Mouse (Mus musculus) inflammation-experienced regulatory T-cells, adult 6 months (primary cell): ENCODE data around the gene Scaf11. TPM values are rescaled to one million over a fixed set of nuclear protein-coding genes. Genes with fewer than 3 reads are reported as not detected.
A peak's percentile ranks its signal among the peaks of the same experiment; 100 is the strongest.
"Not testable (repeated sequence)": the region's sequence is repeated elsewhere in the genome, so short reads cannot be mapped to it uniquely, and the experiment has no call there.

Source experiments
- ATAC-seq: one replicate; pipeline ENCODE4 v1.8.0; 2017
- polyA plus RNA-seq, 3 experiments: library from polyadenylated mRNA; unstranded; fragments of 100-300 nt; shearing (Covaris generic); gene quantifications; one replicate each; pipeline ENCODE4 v1.2.1; 2017

Gene Scaf11
- 10 to 100 TPM; 45.4 to 51.8 (median 48.2) TPM for polyA plus RNA-seq

GRCm38 (mm10) chr15:96460730-96461540 is at the start of gene Scaf11:
Gene Scaf11, minus strand, starts transcription at chr15:96460843.
- peak; percentile 78 for ATAC-seq

- peak; percentile 43 for ATAC-seq
These were observed 46.6 kb upstream of the Scaf11 start for GRCm38 (mm10) chr15:96507097-96507840.

- ATAC-seq, result no peak
These were observed 37.0 kb upstream of the Scaf11 start for GRCm38 (mm10) chr15:96497646-96498045.

GRCm38 (mm10) chr15:96494279-96494678 is 33.6 kb upstream of the Scaf11 start:
- ATAC-seq, result no peak

- no peak for ATAC-seq
These were observed 32.9 kb upstream of the Scaf11 start for GRCm38 (mm10) chr15:96493573-96493972.

GRCm38 (mm10) chr15:96492919-96493318 is 32.3 kb upstream of the Scaf11 start:
- not testable (repeated sequence) for ATAC-seq

GRCm38 (mm10) chr15:96491861-96492641 is 31.4 kb upstream of the Scaf11 start:
- no peak for ATAC-seq

GRCm38 (mm10) chr15:96491421-96491820 is 30.8 kb upstream of the Scaf11 start:
- no peak for ATAC-seq

- ATAC-seq, result no peak
These were observed 29.5 kb upstream of the Scaf11 start for GRCm38 (mm10) chr15:96490123-96490522.

- ATAC-seq, result no peak
These were observed 28.5 kb upstream of the Scaf11 start for GRCm38 (mm10) chr15:96488941-96489786.

GRCm38 (mm10) chr15:96487066-96487698 is 26.5 kb upstream of the Scaf11 start:
- ATAC-seq, result no peak

GRCm38 (mm10) chr15:96480822-96481221 is 20.2 kb upstream of the Scaf11 start:
- no peak for ATAC-seq

- ATAC-seq, result no peak
These were observed 17.4 kb upstream of the Scaf11 start for GRCm38 (mm10) chr15:96478006-96478405.

- peak; percentile 61 for ATAC-seq
These were observed 15.7 kb upstream of the Scaf11 start for GRCm38 (mm10) chr15:96476359-96476758.

GRCm38 (mm10) chr15:96475571-96475972 is 14.9 kb upstream of the Scaf11 start:
- no peak for ATAC-seq

- ATAC-seq, result no peak
These were observed 13.8 kb upstream of the Scaf11 start for GRCm38 (mm10) chr15:96474325-96474955.

- no peak for ATAC-seq
These were observed 13.3 kb upstream of the Scaf11 start for GRCm38 (mm10) chr15:96473920-96474319.

- no peak for ATAC-seq
These were observed 7.7 kb upstream of the Scaf11 start for GRCm38 (mm10) chr15:96468316-96468715.

- ATAC-seq, result no peak
These were observed 7.2 kb upstream of the Scaf11 start for GRCm38 (mm10) chr15:96467844-96468243.

GRCm38 (mm10) chr15:96466362-96466903 is 5.8 kb upstream of the Scaf11 start:
- no peak for ATAC-seq

GRCm38 (mm10) chr15:96465076-96465475 is 4.4 kb upstream of the Scaf11 start:
- ATAC-seq, result no peak
